Mouse (Mus musculus): ENCODE results near the gene Socs1. TPM values are rescaled to one million over a fixed set of nuclear protein-coding genes. Genes with fewer than 3 reads are reported as not detected.

The Socs1 gene
- total and polyA plus RNA-seq, 2 experiments from 2014 or later: 4.6 to 7.9 TPM

GRCm38 (mm10) chr16:10763540-10764264, 21.6 kb downstream of the Socs1 start:
- 70% methylated on average over 6 of the region's 6 CpGs for WGBS

GRCm38 (mm10) chr16:10762569-10763180, 22.7 kb downstream of the Socs1 start:
- H3K4me3 ChIP-seq (ENCODE audit: low read depth, low read length): no peak overlapping the region
- H3K9me3 ChIP-seq (ENCODE audit: low read length): no peaks in the 10 kb centered on the region
- no peak overlapping the region for H3K9ac ChIP-seq (replicated peaks; ENCODE audit: low read length, poor library complexity, severe bottlenecking)
- TF ChIP-seq CTCF (IDR thresholded peaks at IDR 0.05): no peak
- no peak overlapping the region for H3K27ac ChIP-seq (ENCODE audit: low read depth, low read length)
- no peaks in the 10 kb centered on the region for H3K36me3 ChIP-seq (ENCODE audit: insufficient read depth, low read length)
- WGBS: 83% methylated on average over 5 of the region's 5 CpGs
- no peak for ATAC-seq (ENCODE audit: low FRiP score)
- no peaks in the 10 kb centered on the region for H3K4me1 ChIP-seq (ENCODE audit: insufficient read depth, low read length)
- no peaks in the 10 kb centered on the region for H3K27me3 ChIP-seq (ENCODE audit: insufficient read depth, low read length)
- H3K4me2 ChIP-seq (ENCODE audit: low read depth, low read length, poor library complexity, severe bottlenecking): no peak overlapping the region
- no peak for DNase-seq (ENCODE audit: low spot score)

More at GRCm38 (mm10) chr16:10763540-10764264, 21.6 kb downstream of the Socs1 start:
- H3K4me3 ChIP-seq (ENCODE audit: low read depth, low read length): no peak overlapping the region
- no peaks in the 10 kb centered on the region for H3K36me3 ChIP-seq (ENCODE audit: insufficient read depth, low read length)
- TF ChIP-seq CTCF (IDR thresholded peaks at IDR 0.05): no peak
- H3K9ac ChIP-seq (replicated peaks; ENCODE audit: low read length, poor library complexity, severe bottlenecking): no peak overlapping the region
- H3K4me2 ChIP-seq (ENCODE audit: low read depth, low read length, poor library complexity, severe bottlenecking): no peak overlapping the region
- H3K27ac ChIP-seq (ENCODE audit: low read depth, low read length): no peak overlapping the region
- ATAC-seq (ENCODE audit: low FRiP score): no peak
- no peaks in the 10 kb centered on the region for H3K27me3 ChIP-seq (ENCODE audit: insufficient read depth, low read length)
- no peak for DNase-seq (ENCODE audit: low spot score)
- H3K4me1 ChIP-seq (ENCODE audit: insufficient read depth, low read length): no peaks in the 10 kb centered on the region
- H3K9me3 ChIP-seq (ENCODE audit: low read length): no peaks in the 10 kb centered on the region

GRCm38 (mm10) chr16:10761182-10761581, 24.2 kb downstream of the Socs1 start:
- no peak for TF ChIP-seq CTCF (IDR thresholded peaks at IDR 0.05)
- H3K9me3 ChIP-seq (ENCODE audit: low read length): no peaks in the 10 kb centered on the region
- H3K4me3 ChIP-seq (ENCODE audit: low read depth, low read length): no peak overlapping the region
- DNase-seq (ENCODE audit: low spot score) (no peak), ATAC-seq (ENCODE audit: low FRiP score) (no peak)
- no peaks in the 10 kb centered on the region for H3K36me3 ChIP-seq (ENCODE audit: insufficient read depth, low read length)
- no peak overlapping the region for H3K9ac ChIP-seq (replicated peaks; ENCODE audit: low read length, poor library complexity, severe bottlenecking)
- 75% methylated on average over 8 of the region's 8 CpGs for WGBS
- no peaks in the 10 kb centered on the region for H3K27me3 ChIP-seq (ENCODE audit: insufficient read depth, low read length)
- H3K4me2 ChIP-seq (ENCODE audit: low read depth, low read length, poor library complexity, severe bottlenecking): no peak overlapping the region
- H3K4me1 ChIP-seq (ENCODE audit: insufficient read depth, low read length): no peaks in the 10 kb centered on the region
- no peak overlapping the region for H3K27ac ChIP-seq (ENCODE audit: low read depth, low read length)

- no peak for TF ChIP-seq CTCF (IDR thresholded peaks at IDR 0.05)
- H3K9ac ChIP-seq (replicated peaks; ENCODE audit: low read length, poor library complexity, severe bottlenecking): no peak overlapping the region
- H3K4me1 ChIP-seq (ENCODE audit: insufficient read depth, low read length): no peaks in the 10 kb centered on the region
- no peak overlapping the region for H3K4me2 ChIP-seq (ENCODE audit: low read depth, low read length, poor library complexity, severe bottlenecking)
- H3K27me3 ChIP-seq (ENCODE audit: insufficient read depth, low read length): no peaks in the 10 kb centered on the region
- 80% methylated on average over 3 of the region's 6 CpGs for WGBS
- DNase-seq (ENCODE audit: low spot score) (no peak), ATAC-seq (ENCODE audit: low FRiP score) (no peak)
- no peaks in the 10 kb centered on the region for H3K9me3 ChIP-seq (ENCODE audit: low read length)
- no peaks in the 10 kb centered on the region for H3K36me3 ChIP-seq (ENCODE audit: insufficient read depth, low read length)
- H3K27ac ChIP-seq (ENCODE audit: low read depth, low read length): no peak overlapping the region
- no peak overlapping the region for H3K4me3 ChIP-seq (ENCODE audit: low read depth, low read length)
Measured at GRCm38 (mm10) chr16:10756168-10756567, 29.2 kb downstream of the Socs1 start.

- H3K4me3 ChIP-seq (ENCODE audit: low read depth, low read length): no peak overlapping the region
- H3K4me2 ChIP-seq (ENCODE audit: low read depth, low read length, poor library complexity, severe bottlenecking): no peak overlapping the region
- ATAC-seq (ENCODE audit: low FRiP score) (no peak), DNase-seq (ENCODE audit: low spot score) (no peak)
- H3K36me3 ChIP-seq (ENCODE audit: insufficient read depth, low read length): no peaks in the 10 kb centered on the region
- H3K27ac ChIP-seq (ENCODE audit: low read depth, low read length): no peak overlapping the region
- no peaks in the 10 kb centered on the region for H3K27me3 ChIP-seq (ENCODE audit: insufficient read depth, low read length)
- WGBS: 87% methylated on average over 3 of the region's 3 CpGs
- TF ChIP-seq CTCF (IDR thresholded peaks at IDR 0.05): no peak
- no peaks in the 10 kb centered on the region for H3K9me3 ChIP-seq (ENCODE audit: low read length)
- no peak overlapping the region for H3K9ac ChIP-seq (replicated peaks; ENCODE audit: low read length, poor library complexity, severe bottlenecking)
- H3K4me1 ChIP-seq (ENCODE audit: insufficient read depth, low read length): no peaks in the 10 kb centered on the region
Measured at GRCm38 (mm10) chr16:10754521-10755296, 30.6 kb downstream of the Socs1 start.

- no peak for TF ChIP-seq CTCF (IDR thresholded peaks at IDR 0.05)
- ATAC-seq (ENCODE audit: low FRiP score) (no peak), DNase-seq (ENCODE audit: low spot score) (peak; percentile 55)
- no peak overlapping the region for H3K4me3 ChIP-seq (ENCODE audit: low read depth, low read length)
- no peak overlapping the region for H3K9ac ChIP-seq (replicated peaks; ENCODE audit: low read length, poor library complexity, severe bottlenecking)
- H3K27me3 ChIP-seq (ENCODE audit: insufficient read depth, low read length): no peaks in the 10 kb centered on the region
- H3K27ac ChIP-seq (ENCODE audit: low read depth, low read length): no peak overlapping the region
- H3K9me3 ChIP-seq (ENCODE audit: low read length): no peaks in the 10 kb centered on the region
- WGBS: 68% methylated on average over 7 of the region's 7 CpGs
- no peaks in the 10 kb centered on the region for H3K4me1 ChIP-seq (ENCODE audit: insufficient read depth, low read length)
- no peaks in the 10 kb centered on the region for H3K36me3 ChIP-seq (ENCODE audit: insufficient read depth, low read length)
- no peak overlapping the region for H3K4me2 ChIP-seq (ENCODE audit: low read depth, low read length, poor library complexity, severe bottlenecking)
Measured at GRCm38 (mm10) chr16:10749824-10750223, 35.5 kb downstream of the Socs1 start.

Data from midbrain, postnatal 0 days (tissue).